In genomic region chr5:109547112-109547511, GRCm38 (mm10) we compare ENCODE assay signal across 27 mouse cellular contexts.
"Had no signal": no experiment of that assay in that cellular context is flagged by ENCODE, and none has a peak within 500 bp of the region (broad histone marks: within the 10 kb centered on the region; RNA-seq: fewer than 3 reads in every experiment).

No protein-coding gene starts in this region.

- ATAC-seq: forebrain, embryonic 13.5 days; forebrain, embryonic 14.5 days; forebrain, embryonic 15.5 days; forebrain, embryonic 16.5 days; forebrain, postnatal 0 days had no signal

- H3K27ac ChIP-seq: embryonic facial prominence, embryonic 10.5 days; embryonic facial prominence, embryonic 12.5 days; embryonic facial prominence, embryonic 13.5 days; embryonic facial prominence, embryonic 15.5 days; forebrain, embryonic 10.5 days; forebrain, embryonic 12.5 days; forebrain, embryonic 13.5 days; forebrain, embryonic 15.5 days; gastrocnemius, adult 2 months; heart, adult 2 months; heart, embryonic 10.5 days had no signal

- DNase-seq: cerebellum, adult 9-11 months; cerebellum, postnatal 10 days; cerebellum, postnatal 14 days; cerebellum, postnatal 25 days; cerebellum, postnatal 36 days; embryo, embryonic 11 days; forebrain, postnatal 0 days; gastrocnemius, adult 2 months; gastrocnemius, postnatal 10 days; gastrocnemius, postnatal 14 days; gastrocnemius, postnatal 25 days; gastrocnemius, postnatal 36 days; heart, adult 11 months; heart, adult 18-20 months; heart, adult 2 months had no signal

- H3K9ac ChIP-seq: embryonic facial prominence, embryonic 12.5 days; embryonic facial prominence, embryonic 13.5 days; embryonic facial prominence, embryonic 15.5 days; forebrain, embryonic 12.5 days; forebrain, embryonic 13.5 days; forebrain, embryonic 15.5 days; forebrain, postnatal 0 days had no signal

- H3K4me3 ChIP-seq: embryonic facial prominence, embryonic 10.5 days; embryonic facial prominence, embryonic 12.5 days; embryonic facial prominence, embryonic 13.5 days; embryonic facial prominence, embryonic 15.5 days; erythroblast, embryonic 14.5 days; forebrain, embryonic 10.5 days; forebrain, embryonic 12.5 days; forebrain, embryonic 13.5 days; forebrain, embryonic 15.5 days; gastrocnemius, adult 2 months; heart, adult 2 months; heart, embryonic 10.5 days had no signal

- H3K4me2 ChIP-seq: embryonic facial prominence, embryonic 12.5 days; embryonic facial prominence, embryonic 13.5 days; embryonic facial prominence, embryonic 15.5 days; forebrain, embryonic 12.5 days; forebrain, embryonic 13.5 days; forebrain, embryonic 15.5 days had no signal

- H3K4me1 ChIP-seq: embryonic facial prominence, embryonic 10.5 days; embryonic facial prominence, embryonic 12.5 days; embryonic facial prominence, embryonic 13.5 days; embryonic facial prominence, embryonic 15.5 days; forebrain, embryonic 10.5 days; forebrain, embryonic 12.5 days; forebrain, embryonic 13.5 days; forebrain, embryonic 15.5 days; heart, embryonic 10.5 days had no signal

- H3K9me3 ChIP-seq: forebrain, embryonic 15.5 days had no signal

- H3K27me3 ChIP-seq: embryonic facial prominence, embryonic 12.5 days; embryonic facial prominence, embryonic 13.5 days; embryonic facial prominence, embryonic 15.5 days; forebrain, embryonic 12.5 days; forebrain, embryonic 13.5 days; forebrain, embryonic 15.5 days had no signal

- H3K36me3 ChIP-seq: embryonic facial prominence, embryonic 12.5 days; forebrain, embryonic 12.5 days had no signal
